Mouse (Mus musculus) spleen, adult 2 months (tissue): ENCODE data around the gene Myo6.

Experiments used
- CTCF ChIP-seq: fragments of 200-500 bp; IDR thresholded peaks from 2 replicates; pipeline ENCODE4 v1.5.1; 2011; ENCODE audit warnings: mild to moderate bottlenecking, inconsistent platforms; ENCODE audit not compliant: insufficient read depth, insufficient read length, insufficient replicate concordance; ENCODE audit errors: extremely low read depth
- POLR2A ChIP-seq: fragments of 200-500 bp; IDR thresholded peaks from 2 replicates; pipeline ENCODE4 v1.6.1; 2011; ENCODE audit warnings: low read depth, low read length, inconsistent platforms

DNA sequence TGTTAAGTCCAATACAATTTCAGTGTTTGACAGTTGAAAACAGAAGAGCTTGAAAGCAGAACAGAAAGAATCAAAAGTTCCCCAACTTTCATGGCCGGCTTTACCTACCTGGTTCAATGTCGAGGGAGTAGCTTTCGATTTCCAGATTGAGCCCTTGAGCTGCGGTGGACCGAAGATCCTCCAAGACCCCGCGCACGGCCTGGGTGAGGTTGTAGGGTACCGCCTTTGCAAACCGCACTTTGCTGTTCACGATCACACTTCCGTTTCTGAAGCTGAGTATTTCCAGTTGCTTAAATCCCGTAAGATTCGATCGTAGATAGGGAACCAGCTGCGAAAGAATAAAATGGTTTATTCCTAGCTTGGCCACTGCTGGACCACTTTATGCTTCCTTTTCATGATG lies 176.9 kb downstream of the Myo6 start:
- TF ChIP-seq CTCF = no peak
- TF ChIP-seq POLR2A = no peak
